Mouse (Mus musculus): ENCODE data around the gene Krtap5-5. TPM values are rescaled to one million over a fixed set of nuclear protein-coding genes. Genes with fewer than 3 reads are reported as not detected.
A peak's percentile ranks its signal among the peaks of the same experiment; 100 is the strongest.
"Not testable (repeated sequence)": the region's sequence is repeated elsewhere in the genome, so short reads cannot be mapped to it uniquely, and the experiment has no call there.

The Krtap5-5 gene
- total RNA-seq (2017): not detected in 2 replicates

DNA sequence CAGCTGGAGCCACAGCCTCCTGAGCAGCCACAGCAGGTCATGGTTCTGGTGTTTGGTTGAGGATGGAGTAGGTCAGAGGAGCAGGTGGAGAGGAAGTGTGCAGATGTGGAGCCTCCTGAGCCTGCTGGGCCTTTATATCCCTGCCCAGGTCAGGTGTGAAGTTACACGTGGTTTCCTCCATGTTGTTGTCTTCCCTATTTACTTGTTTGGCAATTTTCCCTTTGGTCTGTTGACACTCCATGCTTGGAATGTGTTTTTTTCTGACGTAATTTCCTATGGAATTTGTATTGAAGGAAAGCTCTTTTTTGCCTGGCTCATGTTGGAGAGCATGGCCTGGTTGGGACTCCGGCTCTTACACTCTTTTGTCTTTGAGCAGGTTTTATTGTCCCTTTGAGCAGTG, at the start of gene Krtap5-5:
TSS of gene Krtap5-5 (minus strand) at position 101 of the 400 bp plus-strand sequence.
- not testable (repeated sequence) for ATAC-seq (replicated peaks in 1 of 2; ENCODE audit: insufficient read depth in 1 of 2, low FRiP score in 2 of 2, low TSS enrichment in 1 of 2, low read depth in 1 of 2, poor library complexity in 2 of 2, severe bottlenecking in 2 of 2)

DNA sequence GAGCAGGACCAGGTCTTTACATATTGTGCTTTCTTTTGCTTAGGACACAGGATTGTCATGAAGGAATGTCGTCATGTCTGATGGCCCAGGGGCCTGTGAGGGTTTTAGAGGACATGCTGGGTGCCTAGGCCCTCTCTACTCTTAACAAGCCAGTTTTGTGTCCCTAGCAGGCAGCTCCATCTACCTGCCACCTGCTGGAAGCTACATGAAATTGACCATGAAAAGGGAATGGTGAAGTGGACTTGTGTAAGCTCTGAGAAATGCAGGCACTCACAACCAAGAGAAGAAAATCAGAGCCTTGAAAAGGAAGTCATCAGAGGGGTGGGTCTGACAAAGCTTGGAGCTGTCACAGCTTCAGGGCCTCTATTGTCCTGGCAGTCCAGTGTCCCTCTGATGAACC, 49.5 kb upstream of the Krtap5-5 start:
- not testable (repeated sequence) for ATAC-seq (replicated peaks in 1 of 2; ENCODE audit: insufficient read depth in 1 of 2, low FRiP score in 2 of 2, low TSS enrichment in 1 of 2, low read depth in 1 of 2, poor library complexity in 2 of 2, severe bottlenecking in 2 of 2)

DNA sequence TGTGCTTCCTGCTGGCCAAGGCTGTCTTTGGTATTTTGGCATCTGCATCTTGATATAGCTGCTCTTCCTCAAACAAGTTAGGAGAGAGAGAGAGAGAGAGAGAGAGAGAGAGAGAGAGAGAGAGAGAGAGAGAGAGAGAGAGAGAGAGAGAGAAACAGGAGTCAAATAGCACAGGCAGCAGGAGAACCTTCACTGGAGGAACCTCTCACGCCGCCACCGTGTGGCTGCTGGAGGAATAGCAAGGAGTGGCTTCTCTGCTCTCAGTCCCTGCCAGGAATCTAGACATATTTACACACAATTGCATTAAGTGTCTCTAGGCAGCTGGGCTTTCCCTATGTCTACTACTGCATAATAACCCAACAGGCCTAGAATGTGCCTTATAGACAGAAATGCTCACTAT, 48.4 kb upstream of the Krtap5-5 start:
- ATAC-seq (replicated peaks in 1 of 2; ENCODE audit: insufficient read depth in 1 of 2, low FRiP score in 2 of 2, low TSS enrichment in 1 of 2, low read depth in 1 of 2, poor library complexity in 2 of 2, severe bottlenecking in 2 of 2): peak; percentile 66 to 85

DNA sequence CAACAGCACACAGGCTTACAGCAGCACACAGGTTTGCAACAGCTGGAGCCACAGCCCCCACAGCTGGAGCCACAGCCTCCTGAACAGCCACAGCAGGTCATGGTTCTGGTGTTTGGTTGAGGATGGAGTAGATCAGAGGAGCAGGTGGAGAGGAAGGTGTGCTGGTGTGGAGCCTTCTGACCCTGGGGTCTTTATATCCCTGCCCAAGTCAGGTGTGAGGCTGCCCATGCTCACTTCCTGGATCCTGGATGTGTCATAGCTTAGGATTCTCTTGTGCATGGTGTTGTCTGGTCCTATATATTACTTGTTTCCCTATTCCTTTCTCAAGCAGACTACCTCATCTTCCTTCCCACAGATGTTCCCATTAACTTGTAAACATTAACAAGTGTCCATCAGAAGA, 44.5 kb upstream of the Krtap5-5 start, which contains the start of gene Gm4559:
TSS of gene Gm4559 (minus strand) at position 101 of the 400 bp plus-strand sequence.
- not testable (repeated sequence) for ATAC-seq (replicated peaks in 1 of 2; ENCODE audit: insufficient read depth in 1 of 2, low FRiP score in 2 of 2, low TSS enrichment in 1 of 2, low read depth in 1 of 2, poor library complexity in 2 of 2, severe bottlenecking in 2 of 2)

DNA sequence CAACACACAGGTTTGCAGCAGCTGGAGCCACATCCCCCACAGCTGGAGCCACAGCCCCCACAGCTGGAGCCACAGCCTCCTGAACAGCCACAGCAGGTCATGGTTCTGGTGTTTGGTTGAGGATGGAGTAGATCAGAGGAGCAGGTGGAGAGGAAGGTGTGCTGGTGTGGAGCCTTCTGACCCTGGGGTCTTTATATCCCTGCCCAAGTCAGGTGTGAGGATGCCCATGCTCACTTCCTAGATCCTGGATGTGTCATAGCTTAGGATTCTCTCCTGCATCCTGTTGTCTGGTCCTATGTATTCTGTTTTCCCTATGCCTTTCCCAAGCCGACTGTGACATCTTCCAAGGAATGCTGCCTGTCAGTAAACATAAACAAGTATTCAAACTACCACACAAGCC, 28.5 kb upstream of the Krtap5-5 start, which contains the start of gene Gm2431:
TSS of gene Gm2431 (minus strand) at position 101 of the 400 bp plus-strand sequence.
- not testable (repeated sequence) for ATAC-seq (replicated peaks in 1 of 2; ENCODE audit: insufficient read depth in 1 of 2, low FRiP score in 2 of 2, low TSS enrichment in 1 of 2, low read depth in 1 of 2, poor library complexity in 2 of 2, severe bottlenecking in 2 of 2)

DNA sequence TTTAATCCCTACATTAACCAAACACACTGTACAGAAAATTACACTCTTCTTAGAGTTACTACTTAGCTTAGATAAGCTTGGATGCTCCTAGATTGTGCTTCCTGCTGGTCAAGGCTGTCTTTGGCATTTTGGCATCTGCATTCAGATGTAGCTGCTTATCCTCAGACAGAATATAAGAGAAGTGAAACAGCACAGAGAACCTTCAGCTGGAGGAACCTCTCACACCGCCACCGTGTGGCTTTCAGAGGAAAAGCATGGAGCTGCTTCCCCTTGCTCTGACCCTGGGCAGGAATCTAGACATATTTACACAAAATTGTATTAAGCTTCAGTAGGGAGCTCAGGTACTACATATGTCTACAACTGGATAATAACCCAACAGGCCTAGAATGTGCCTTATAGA, 25.7 kb upstream of the Krtap5-5 start:
- ATAC-seq (replicated peaks in 1 of 2; ENCODE audit: insufficient read depth in 1 of 2, low FRiP score in 2 of 2, low TSS enrichment in 1 of 2, low read depth in 1 of 2, poor library complexity in 2 of 2, severe bottlenecking in 2 of 2): peak in 1 of 2 experiments; percentile 74; a peak in 3 of 4 replicates

DNA sequence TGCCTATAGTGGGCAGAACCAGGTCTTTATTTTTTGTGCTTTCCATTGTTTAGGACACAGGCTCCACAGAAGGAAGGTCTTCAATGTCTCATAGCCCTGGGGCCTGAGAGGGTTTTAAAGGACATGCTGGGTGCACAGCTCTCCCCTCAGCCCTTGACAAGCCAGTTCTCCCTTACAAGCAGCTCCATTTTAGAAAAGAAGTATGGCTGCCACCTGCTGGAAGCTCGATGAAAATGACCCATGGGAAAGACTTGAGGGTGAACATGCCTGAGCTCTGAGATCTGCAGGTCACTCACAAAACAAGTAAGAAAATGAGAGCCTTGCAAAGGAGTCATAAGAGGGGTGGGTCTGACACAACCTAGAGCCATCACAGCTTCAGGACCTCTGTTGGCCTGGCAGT, 20.1 kb upstream of the Krtap5-5 start:
- peak; percentile 43 to 51; a peak in 1 of 4 replicates for ATAC-seq (replicated peaks in 1 of 2; ENCODE audit: insufficient read depth in 1 of 2, low FRiP score in 2 of 2, low TSS enrichment in 1 of 2, low read depth in 1 of 2, poor library complexity in 2 of 2, severe bottlenecking in 2 of 2)

DNA sequence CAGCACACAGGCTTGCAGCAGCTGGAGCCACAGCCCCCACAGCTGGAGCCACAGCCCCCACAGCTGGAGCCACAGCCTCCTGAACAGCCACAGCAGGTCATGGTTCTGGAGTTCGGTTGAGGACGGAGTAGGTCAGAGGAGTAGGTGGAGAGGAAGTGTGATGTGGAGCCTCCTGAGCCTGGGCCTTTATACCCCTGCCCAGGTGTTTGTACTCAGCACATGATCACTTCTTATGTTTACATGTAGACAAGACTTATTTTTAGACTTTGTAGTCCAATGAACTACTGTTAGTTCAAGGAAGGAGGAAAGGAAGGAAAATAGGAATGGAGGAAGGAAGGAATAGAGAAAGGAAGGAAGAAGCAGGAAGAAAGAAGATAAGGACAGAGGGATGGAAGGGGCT, 11.2 kb upstream of the Krtap5-5 start, which contains the start of gene Gm40460:
TSS of gene Gm40460 (minus strand) at position 101 of the 400 bp plus-strand sequence.
- no peak for ATAC-seq (replicated peaks in 1 of 2; ENCODE audit: insufficient read depth in 1 of 2, low FRiP score in 2 of 2, low TSS enrichment in 1 of 2, low read depth in 1 of 2, poor library complexity in 2 of 2, severe bottlenecking in 2 of 2)

DNA sequence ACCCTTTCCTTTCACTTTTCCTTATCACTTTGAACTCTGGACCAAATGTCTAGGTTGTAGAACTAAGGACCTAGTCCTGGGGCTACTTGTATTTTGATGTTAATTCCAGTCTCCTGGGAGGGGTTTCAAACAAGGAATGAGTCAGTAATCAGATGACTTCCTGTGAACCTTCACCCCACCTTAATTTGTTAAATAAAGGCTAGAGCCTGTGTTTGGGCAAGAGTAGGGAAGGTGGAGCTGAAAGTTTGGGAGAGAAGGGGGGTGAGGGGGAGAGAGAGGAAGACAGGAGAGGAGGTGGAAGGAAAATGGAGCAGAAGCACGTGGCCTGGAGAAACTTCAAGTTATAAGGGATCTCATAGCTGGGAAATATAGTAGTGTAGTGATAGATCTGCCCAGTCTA, 1.8 kb upstream of the Krtap5-5 start:
- ATAC-seq (replicated peaks in 1 of 2; ENCODE audit: insufficient read depth in 1 of 2, low FRiP score in 2 of 2, low TSS enrichment in 1 of 2, low read depth in 1 of 2, poor library complexity in 2 of 2, severe bottlenecking in 2 of 2): no peak

DNA sequence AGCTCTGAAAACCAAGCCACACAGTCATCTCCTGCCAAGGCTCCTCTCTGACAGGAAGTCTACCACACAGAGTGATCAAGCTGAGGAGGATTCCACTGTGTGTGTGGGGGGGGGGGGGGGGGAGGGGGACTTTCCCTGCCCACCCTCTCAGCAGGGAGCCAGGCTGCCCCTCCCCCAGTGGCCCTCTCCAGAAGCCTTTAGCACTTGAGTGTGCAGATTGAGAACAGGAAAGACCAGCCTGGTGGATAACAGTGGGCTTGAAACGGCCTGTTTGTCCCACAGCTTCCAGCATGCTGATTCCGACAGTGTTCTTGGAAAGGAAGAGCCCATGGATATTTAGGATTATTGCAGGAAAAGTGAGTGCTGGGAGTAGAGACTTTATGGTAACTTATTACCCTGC, 5.3 kb downstream of the Krtap5-5 start:
- ATAC-seq (replicated peaks in 1 of 2; ENCODE audit: insufficient read depth in 1 of 2, low FRiP score in 2 of 2, low TSS enrichment in 1 of 2, low read depth in 1 of 2, poor library complexity in 2 of 2, severe bottlenecking in 2 of 2): peak in 1 of 2 experiments; percentile 46; a peak in 1 of 4 replicates

DNA sequence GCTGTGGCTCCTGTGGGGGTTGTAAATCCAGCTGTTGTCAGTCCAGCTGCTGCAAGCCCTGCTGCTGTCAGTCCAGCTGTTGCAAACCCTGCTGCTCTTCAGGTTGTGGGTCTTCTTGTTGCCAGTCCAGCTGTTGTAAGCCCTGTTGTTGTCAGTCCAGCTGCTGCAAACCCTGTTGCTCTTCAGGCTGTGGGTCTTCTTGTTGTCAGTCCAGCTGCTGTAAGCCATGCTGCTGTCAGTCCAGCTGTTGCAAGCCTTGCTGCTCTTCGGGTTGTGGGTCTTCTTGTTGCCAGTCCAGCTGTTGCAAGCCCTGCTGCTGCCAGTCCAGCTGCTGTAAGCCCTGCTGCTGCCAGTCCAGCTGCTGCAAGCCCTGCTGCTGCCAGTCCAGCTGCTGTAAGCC, 17.6 kb downstream of the Krtap5-5 start:
- ATAC-seq (replicated peaks in 1 of 2; ENCODE audit: insufficient read depth in 1 of 2, low FRiP score in 2 of 2, low TSS enrichment in 1 of 2, low read depth in 1 of 2, poor library complexity in 2 of 2, severe bottlenecking in 2 of 2): not testable (repeated sequence)

DNA sequence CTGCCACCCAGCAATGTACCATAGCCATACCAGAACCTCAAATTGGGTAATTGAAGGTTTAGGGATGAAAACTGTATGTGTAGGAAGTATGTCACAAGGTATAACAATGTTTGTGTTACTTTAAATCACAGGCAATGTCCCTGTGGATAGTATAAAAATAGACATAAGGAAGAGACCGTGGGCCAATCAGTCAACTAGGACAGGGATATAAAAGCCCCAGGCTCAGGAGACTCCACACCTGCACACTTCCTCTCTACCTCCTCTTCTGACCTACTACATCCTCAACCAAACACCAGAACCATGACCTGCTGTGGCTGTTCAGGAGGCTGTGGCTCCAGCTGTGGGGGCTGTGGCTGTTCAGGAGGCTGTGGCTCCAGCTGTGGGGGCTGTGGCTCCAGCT, 18.2 kb downstream of the Krtap5-5 start, which contains the start of gene Gm7579:
TSS of gene Gm7579 (plus strand) at position 301 of the 400 bp plus-strand sequence.
- no peak for ATAC-seq (replicated peaks in 1 of 2; ENCODE audit: insufficient read depth in 1 of 2, low FRiP score in 2 of 2, low TSS enrichment in 1 of 2, low read depth in 1 of 2, poor library complexity in 2 of 2, severe bottlenecking in 2 of 2)

DNA sequence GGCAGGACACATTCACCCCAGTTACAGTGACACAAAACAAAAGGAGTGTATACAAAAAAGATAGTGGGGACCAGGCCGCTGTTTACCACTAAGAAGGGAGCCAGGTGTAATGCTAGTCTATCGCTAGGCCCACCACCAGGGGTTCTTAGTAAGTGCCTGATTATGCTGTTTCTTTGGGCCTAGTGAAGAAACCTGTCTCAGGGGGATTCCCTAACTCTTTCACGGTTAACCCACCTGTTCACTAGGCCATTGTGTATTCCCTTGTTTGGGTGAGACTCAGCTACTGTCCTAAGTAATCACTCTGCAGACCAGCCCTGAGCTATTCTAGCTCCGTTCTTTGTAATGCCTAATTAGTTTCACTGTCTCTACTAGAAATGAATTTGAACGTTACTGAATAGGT, 22.9 kb downstream of the Krtap5-5 start:
- not testable (repeated sequence) for ATAC-seq (replicated peaks in 1 of 2; ENCODE audit: insufficient read depth in 1 of 2, low FRiP score in 2 of 2, low TSS enrichment in 1 of 2, low read depth in 1 of 2, poor library complexity in 2 of 2, severe bottlenecking in 2 of 2)

DNA sequence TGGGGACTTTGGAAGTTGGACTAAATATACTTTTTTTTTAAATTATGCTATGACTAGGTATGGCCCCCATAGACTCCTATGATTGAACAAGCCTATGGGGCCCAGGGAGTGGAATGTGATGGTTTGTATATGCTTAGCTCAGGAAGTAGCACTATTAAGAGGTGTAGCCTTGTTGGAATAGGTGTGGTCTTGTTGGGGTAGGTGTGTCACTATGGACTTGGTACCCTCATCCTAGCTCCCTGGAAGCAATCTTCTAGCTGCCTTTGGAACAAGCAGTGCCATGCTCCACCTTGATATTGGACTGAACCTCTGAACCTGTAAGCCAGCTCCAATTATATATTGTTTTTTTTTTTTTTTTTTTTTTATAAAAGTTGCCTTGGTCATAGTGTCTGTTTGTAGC, 24.3 kb downstream of the Krtap5-5 start:
- no peak for ATAC-seq (replicated peaks in 1 of 2; ENCODE audit: insufficient read depth in 1 of 2, low FRiP score in 2 of 2, low TSS enrichment in 1 of 2, low read depth in 1 of 2, poor library complexity in 2 of 2, severe bottlenecking in 2 of 2)

DNA sequence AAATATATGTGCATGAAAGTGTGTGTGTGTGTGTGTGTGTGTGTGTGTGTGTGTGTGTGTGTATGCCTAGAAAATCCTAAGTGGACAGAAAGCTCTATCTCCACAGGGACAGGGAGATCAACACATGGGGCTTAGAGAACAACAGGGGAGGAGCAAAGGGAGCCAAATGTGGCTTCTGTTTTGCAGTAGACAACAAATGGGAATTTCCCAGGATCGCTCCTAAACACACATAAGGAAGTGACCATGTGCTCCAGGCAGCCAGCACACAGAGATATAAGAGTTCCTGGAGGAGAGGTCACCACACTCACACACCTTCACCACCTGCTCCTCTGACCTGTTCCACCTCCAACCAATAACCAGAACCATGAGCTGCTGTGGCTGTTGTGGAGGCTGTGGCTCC, 28.7 kb downstream of the Krtap5-5 start, which contains the start of gene Krtap5-3:
TSS of gene Krtap5-3 (plus strand) at position 301 of the 400 bp plus-strand sequence.
- no peak for ATAC-seq (replicated peaks in 1 of 2; ENCODE audit: insufficient read depth in 1 of 2, low FRiP score in 2 of 2, low TSS enrichment in 1 of 2, low read depth in 1 of 2, poor library complexity in 2 of 2, severe bottlenecking in 2 of 2)

DNA sequence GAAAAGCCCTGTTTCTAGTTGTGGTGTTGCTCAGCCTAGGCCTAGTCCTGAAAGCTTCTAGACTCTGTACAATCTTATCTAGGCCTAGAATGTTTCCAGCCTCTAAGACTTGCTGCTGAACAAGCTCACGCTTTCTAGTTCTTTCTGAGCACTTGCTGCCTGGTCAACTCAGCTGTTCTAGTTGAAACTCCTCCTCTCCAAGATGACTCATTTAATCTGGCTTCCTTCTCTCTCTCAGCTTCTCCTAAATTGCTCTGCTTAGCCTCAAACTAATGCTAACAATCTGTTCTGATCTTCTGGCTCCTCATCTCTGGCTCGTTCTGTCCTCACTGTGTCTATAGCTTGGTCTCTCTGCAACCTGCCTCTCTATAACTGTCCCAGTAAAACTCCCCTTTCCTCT, 31.0 kb downstream of the Krtap5-5 start:
- ATAC-seq (replicated peaks in 1 of 2; ENCODE audit: insufficient read depth in 1 of 2, low FRiP score in 2 of 2, low TSS enrichment in 1 of 2, low read depth in 1 of 2, poor library complexity in 2 of 2, severe bottlenecking in 2 of 2): no peak

DNA sequence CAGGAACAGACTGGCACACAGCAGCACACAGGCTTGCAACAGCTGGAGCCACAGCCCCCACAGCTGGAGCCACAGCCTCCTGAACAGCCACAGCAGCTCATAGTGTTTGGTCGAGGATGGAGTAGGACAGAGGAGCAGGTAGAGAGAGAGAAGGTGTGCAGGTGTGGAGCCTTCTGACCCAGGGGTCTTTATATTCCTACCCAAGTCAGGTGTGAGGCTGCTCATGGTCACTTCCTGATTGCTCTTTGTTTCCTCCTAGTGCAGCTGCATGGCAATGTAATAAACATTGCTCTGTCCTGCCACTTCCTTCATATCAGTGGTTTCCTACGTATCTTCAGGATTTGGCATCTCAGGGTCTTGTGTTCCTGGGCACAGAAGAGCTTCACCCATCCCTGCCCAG, 39.5 kb downstream of the Krtap5-5 start, which contains the start of gene Gm10153:
TSS of gene Gm10153 (minus strand) at position 101 of the 400 bp plus-strand sequence.
- ATAC-seq (replicated peaks in 1 of 2; ENCODE audit: insufficient read depth in 1 of 2, low FRiP score in 2 of 2, low TSS enrichment in 1 of 2, low read depth in 1 of 2, poor library complexity in 2 of 2, severe bottlenecking in 2 of 2): no peak

DNA sequence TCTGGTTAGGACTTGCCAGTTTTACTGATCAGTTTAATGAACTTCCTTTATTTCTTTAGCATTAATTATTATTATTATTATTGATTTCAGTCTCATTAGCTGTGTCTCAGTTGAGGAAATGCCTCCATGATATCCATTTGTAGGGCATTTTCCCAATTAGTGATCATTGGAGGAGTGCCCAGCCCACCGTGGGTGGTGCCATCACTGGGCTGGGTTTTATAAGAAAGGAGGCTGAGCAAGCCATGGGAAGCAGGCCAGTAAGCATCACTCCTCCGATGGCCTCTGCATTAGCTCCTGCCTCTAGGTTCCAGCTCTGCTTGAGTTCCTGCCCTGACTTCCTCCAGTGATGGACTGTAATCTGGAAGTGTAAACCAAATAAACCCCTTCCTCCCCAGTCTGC, 41.6 kb downstream of the Krtap5-5 start:
- no peak for ATAC-seq (replicated peaks in 1 of 2; ENCODE audit: insufficient read depth in 1 of 2, low FRiP score in 2 of 2, low TSS enrichment in 1 of 2, low read depth in 1 of 2, poor library complexity in 2 of 2, severe bottlenecking in 2 of 2)

DNA sequence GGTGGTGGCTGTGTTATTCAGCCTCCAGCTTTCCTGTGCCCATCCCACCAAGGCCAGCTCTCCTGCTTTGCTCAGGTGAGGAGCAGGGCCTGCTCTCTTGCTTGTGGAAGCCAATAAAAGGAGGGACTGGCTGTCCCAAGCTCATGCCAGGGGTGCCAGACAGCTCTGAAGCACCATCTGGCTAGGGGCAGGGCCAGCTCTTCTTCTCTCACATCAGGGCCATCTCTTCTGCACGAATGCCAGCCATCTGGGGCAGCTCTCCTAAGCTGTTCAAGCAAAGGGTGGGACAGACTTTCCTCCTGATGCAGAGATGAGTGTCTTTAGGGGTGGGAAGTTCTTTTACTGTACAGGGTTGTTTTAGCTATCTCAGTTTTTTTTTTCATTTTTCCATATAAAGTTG, 48.8 kb downstream of the Krtap5-5 start:
- ATAC-seq (replicated peaks in 1 of 2; ENCODE audit: insufficient read depth in 1 of 2, low FRiP score in 2 of 2, low TSS enrichment in 1 of 2, low read depth in 1 of 2, poor library complexity in 2 of 2, severe bottlenecking in 2 of 2): no peak

Data from hematopoietic stem cell, adult 5-6 weeks (primary cell).